Mouse (Mus musculus): ENCODE measurements at regions not wholly inside any gene's neighbourhood (a gene's known extent, or its start where the extent isn't known, plus 50 kb on each side); places are given as distances from the start of the nearest gene placed in this dataset.

DNA sequence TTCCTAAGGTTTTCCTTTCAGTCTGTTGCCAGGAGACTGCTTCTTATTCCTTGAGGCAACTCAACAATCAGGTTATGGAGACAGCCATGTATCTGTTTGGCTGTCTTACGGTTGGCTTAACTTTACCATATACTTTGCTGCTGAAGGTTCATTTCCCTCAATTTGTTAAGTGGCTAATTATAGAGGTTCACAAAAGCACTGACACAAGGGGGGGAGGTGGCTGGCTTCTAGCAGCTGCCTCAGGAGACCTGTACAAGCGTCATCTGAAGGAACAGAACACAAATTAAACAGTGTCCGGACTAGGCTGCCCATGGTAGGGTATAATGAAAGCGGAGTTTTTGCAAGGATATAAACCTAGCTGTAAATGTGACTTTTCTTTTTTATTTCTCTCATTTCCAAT, 305.0 kb upstream of the Rnf219 start:
- DNase-seq (ENCODE audit: low spot score), result no peak

DNA sequence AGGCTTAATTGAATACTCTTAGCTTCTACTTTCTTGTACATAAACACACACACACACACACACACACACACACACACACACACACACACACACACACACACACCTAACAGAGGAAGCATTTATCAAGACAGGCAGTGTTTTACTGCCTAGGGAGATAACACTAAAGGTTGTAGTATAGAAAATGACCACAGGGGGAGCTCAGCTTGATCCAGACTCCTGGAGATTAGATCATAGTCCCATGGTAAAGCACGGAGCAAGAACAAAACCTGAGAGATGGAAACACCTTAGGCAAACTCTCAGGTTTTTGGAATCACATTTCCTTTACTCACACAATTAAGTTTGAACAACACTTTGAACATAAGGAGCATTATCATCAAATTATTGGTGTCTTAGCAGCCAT, 302.5 kb upstream of the Rnf219 start:
- DNase-seq (ENCODE audit: low spot score), result no peak

DNA sequence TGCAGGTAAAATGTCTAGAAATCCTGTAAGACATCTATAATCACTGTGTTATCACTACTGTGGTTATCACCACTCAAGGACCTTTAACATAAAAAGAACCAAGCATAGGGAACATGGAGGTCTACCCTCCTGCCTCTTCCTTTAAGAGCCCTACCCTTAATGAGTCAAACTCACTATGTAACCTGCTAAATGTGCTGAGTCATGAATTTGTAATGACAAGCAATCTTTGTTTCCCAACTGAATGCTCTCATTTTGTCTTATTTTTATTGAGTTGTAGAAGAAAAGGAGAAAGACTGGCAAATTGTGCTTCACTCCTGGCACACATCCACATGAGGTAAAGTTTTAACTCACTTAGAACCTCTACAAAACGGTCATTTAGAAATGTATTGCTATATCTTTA, 301.8 kb upstream of the Rnf219 start:
- DNase-seq (ENCODE audit: low spot score), result no peak

DNA sequence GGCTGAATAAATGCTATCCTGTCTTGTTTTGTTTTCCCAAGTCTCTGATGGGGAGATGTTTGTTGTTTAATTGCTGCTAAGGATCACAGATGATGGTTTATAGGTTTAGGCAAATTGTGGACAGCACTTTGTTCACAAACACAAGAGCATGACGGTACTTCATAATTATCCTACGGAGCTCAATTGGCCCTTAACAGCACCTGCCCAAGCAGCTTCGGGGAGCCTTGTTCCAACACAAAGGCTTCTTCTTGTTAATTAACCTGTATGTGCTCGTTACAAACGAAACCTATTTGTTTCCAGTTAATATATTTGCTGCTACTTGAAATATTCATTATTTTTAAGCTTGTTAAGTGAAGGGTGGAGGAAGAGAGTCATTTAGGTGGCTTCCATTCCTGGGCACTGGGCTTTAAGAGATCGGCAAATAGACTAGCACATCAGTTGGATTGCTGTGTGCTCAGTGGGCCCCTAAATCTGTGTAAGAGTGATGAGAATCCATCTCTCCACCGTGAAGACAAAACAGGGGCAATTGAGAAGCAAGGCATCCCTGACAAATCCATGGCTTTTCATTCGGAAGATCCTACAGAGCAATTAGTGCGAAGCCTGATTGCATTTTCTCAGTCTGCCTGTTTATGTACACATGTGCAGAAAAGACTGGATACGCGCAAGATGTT, 299.6 kb upstream of the Rnf219 start:
- DNase-seq (ENCODE audit: low spot score), result no peak

DNA sequence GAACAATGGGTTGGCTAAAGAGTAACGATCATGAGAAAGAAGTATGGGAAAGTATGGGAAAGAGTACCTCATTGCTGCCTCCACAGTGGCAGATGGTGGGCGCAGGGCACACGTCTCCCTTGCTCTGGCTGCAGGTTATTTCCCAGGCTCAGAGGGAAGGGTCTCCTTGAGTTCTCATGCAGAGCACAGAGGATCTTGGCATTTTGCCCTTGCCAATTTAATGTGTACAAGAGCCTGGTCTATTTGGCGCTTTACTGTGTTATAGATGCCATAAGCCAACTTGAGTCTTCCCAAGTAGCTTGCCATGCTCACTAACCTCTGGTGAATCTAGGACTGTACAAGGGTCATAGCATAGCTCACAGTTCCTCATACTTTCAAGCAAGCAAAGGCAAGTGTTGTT, 296.7 kb upstream of the Rnf219 start:
- no peak for DNase-seq (ENCODE audit: low spot score)

DNA sequence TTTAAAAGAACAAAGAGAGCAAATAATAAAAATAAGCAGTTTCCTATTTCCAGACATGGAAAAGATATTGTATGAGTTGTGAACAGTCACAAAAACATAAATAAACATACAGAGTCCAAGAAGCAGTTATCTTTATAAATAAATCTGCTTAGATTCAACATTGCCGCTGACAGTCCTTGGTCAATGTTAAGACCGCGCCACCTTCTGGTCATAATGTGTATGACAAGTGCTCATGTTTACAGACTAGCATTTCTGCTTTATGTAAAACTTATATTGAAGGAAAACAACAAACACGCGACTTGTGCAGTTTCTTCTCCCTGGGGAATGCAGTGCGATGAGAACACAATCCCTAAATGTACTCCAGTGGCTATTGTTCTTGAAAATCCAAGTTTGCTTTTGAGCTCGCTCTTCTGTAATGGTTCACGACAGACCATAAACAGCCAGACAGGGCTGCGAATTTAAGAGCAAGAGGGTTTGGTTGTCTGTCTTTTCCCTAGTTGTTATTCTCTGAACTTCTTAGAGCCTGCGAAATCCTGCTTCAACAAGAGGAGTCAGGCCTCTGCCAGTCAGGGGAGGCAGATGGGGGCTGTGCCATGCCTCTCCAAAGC, 291.6 kb upstream of the Rnf219 start:
- peak; percentile 60 for DNase-seq (ENCODE audit: low spot score)

DNA sequence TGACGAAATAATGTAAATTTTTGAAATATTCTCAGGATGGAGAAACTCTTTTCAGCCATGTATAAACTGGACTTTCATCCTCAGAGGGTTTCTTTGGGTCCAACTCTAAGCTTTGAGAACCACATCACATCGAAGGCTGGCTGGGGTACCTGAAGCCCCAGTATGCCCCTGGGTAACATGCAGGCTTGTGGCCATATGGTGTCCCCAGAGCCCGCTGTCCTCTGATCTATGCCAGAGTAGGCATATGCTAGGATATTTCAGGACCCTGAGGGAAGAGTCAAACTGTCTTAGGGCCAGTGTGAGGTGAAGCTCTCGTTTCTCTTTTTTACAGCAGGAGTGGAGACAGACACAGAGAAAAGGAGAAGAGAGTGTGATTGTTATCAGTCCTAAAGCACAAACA, 289.6 kb upstream of the Rnf219 start:
- DNase-seq (ENCODE audit: low spot score), result no peak

DNA sequence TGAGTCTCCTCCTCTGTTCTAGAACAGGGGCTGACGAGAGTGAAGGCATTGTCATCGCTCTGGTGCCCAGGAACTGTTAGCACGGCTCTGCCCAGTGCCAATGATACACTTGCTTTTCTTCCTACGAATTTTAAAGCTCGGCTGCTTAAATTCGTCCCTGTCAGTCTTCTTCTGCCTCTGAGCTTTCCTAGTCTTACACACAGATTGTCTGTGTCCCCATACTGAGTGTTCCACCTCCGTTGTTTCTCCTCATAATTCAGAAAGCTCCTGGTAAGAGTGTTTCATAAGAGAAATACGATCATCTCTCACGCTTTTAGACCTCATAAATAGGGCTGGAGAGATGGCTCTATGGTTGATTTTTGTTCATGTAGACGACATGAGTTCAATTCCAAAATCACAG, 282.9 kb upstream of the Rnf219 start:
- DNase-seq (ENCODE audit: low spot score), result no peak

DNA sequence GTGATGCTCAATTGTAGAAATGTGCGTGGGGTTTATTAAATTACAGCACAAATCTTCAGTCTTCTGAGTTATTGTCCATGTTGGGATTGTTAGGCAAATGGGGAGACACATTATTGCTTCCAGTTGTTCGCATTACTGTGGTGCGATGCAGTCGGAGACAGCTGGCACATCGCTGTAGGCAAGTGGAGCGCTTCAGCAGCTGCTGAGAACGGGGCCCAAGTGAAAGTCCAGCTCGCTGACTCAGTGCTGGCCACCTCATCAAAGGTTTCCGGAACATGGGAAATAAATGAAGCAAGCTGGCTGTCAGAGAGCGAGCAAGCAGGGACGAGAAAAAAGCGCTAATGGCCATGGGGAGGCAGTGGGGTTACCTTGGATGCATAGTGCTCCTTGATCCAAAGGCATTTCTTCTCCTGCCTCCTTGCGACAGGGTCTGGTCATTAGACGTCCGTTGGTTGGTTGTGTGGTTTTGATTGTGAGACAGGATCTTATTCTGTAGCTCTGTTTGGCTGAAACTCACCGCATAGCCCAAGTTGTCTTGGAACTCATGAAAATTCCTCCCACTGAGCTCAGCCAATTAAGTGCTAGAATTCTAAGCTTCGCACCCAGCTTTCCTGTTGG, 274.0 kb upstream of the Rnf219 start:
- no peak for DNase-seq (ENCODE audit: low spot score)

DNA sequence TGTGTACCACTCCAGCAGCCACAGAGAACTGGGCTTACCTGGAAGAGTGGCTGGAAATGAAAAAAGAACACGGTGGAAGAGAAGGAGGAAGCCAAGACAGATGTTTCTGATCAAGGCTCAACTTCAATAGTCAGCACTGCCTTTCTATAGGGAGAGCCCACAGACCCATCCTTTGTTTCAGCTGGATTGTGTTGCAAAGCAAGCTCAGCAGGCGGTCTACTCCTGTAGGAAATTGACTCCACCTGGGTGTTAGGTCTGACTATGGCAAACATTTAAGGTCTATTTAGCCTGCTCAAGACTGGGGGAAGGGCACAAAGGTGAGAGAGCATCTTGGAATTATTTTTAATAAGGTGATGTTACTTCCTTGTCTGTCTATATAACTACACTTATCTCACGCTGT, 266.9 kb upstream of the Rnf219 start:
- DNase-seq (ENCODE audit: low spot score), result no peak

DNA sequence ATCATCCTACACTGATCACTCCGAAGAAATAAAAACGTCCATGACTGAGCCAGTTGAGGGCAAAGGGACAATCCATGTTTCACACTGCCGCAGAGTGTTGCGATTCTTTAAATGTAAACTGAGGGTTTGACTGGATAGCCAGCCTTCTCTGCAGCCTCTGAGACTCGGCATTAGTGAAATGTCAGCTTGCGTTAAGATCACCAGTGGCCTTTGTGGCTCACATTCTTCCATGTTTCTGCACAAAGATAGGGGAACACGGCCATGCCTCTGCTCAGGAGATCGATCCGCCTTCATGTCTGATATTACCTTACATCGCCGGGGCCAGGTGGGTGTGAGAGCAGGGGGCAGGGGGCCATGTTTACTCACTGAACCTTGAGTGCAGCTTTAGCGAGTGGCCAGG, 262.6 kb upstream of the Rnf219 start:
- DNase-seq (ENCODE audit: low spot score), result no peak

DNA sequence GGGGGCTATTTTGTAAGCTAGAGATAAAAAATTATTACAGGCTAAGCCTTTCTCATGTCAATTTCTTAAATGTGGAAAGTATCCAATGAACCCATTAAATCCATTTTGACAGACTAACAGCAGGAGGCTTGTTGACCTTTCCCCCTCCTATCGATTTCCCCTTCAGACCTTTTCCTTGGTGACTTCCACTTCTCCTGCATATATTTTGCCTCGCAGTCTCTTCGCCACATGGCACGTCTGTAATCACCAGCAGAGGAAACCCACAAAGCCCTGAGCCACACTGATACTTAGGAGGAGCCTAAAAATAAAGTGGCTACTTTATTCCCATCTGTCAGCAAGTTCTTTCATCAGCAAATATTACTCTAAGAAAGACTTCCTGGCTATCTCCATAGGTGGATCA, 247.5 kb upstream of the Rnf219 start:
- no peak for DNase-seq (ENCODE audit: low spot score)

DNA sequence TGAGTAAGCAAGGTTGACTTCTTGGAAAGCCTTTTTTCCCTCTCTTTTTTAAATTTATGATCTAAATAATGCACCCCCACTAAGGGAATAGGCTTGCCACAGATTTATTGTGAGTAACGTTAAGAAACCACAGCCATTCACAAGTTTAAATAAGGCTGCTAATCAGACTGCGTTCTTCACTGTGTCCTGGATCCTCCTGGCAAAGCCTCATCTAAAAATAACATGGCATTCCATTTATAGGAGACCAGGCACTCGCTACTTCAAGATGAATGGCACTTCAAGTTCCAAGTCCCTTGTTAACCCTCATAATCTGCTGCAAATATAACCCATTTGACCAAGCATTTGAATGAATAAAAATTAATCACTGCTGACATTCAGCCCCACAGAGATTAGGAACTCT, 211.8 kb upstream of the Rnf219 start:
- DNase-seq (ENCODE audit: low spot score), result no peak

DNA sequence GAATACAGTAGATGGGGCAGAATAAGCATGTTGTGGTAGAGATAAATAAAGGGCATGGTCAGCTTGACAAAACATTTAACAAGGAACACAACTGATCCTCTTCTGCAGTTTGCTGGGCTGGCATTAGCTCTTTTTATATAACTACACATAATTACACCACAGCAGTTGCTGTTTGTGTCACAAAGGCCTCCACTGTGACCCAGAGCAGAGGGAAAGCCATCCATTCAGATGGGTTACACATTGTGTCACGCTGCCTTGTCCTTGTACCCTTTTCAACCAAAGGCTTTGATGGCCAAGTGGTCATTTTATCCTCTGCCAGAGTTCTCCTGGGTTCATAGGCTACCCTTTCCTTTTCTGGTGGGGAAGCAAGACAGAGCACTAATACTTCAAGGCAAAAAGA, 209.6 kb upstream of the Rnf219 start:
- DNase-seq (ENCODE audit: low spot score), result no peak

DNA sequence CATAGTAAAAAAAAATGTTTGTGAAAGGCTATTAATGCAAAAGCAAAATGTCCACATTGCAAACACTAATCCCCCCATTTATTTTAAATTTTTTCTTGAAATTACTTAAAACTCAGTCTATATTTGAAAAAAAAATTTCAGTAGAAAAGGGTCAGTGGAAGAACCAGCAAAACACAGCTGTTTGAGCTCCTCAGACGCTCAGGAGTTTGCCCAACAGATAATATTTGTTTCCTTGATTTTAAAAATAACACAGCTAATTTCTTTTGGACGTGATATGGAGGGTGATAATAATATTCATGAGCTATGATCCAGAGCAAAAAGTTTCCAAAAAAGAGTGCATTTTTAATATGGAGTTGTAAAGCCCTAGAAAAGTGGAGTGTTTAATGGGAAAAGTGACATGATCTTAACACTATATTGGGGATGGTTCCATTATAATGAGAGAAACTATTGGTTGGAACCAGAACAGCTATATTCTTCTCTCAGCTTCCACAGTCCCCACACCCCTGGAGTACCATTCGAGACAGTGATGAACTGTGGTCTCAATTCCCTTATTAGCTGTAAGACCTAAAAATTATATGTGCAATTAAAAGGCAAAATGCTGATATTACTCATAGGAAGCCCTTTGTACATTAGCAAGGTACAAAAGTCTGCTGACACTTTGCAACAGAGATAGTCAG, 209.0 kb upstream of the Rnf219 start:
- DNase-seq (ENCODE audit: low spot score), result no peak

DNA sequence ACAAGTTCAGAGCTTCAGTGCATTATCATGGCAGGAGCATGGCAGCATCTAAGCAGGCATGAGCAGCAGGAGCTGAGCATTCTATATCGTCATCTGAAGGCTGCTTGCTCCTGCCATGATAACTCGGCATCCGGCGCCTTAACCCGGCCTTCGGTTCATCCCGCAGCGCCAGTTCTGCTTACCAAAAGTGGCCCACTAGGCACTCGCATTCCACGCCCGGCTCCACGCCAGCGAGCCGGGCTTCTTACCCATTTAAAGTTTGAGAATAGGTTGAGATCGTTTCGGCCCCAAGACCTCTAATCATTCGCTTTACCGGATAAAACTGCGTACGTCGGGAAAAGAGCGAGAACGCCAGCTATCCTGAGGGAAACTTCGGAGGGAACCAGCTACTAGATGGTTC, 193.2 kb upstream of the Rnf219 start:
- DNase-seq (ENCODE audit: low spot score), result peak; percentile 82

DNA sequence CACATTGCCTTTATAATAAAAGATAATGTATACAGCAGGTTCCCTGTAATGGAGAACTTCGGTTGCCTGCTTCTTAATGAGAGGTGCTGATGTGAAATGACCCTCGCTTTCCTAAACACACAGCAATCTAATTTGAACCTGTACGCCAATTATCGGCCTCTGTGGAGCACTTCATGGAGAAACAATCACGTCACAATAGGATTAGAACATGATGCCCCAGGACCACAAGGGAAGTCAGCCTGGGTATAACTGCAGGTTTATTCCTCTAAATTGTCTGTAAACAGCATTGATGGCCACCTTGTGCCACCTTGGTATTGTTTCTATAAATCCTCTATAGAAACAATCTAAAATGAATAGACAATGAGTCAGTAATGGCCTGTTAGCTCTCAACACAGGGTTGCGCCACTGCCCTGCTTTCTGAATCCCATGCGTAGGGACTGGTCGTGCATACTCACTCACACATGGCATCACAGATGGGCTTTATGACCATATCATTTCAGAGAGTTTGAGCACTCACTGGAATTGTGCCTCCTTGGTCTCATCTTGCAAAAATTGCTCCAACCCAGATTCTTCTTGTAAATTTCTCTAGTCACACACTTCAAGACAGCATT, 179.9 kb upstream of the Rnf219 start:
- no peak for DNase-seq (ENCODE audit: low spot score)

DNA sequence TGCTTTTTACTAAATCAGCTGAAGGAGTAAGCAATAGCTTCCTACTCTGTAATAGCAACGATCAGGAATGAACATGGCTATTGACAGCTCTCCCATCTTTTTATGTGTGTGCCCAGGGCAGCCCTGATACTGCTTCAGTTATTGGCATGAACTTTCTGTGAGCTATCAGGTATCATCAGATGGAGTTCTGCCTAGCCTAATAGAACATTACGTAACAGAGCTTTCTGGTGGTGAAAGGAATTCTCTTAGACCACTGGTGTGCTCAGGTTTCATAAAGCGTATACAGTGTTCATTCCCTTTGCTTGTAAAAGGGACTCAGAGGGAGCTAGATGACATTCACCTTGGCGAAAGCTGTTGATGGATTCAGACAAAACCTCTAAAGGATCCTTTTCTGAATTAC, 176.5 kb upstream of the Rnf219 start:
- no peak for DNase-seq (ENCODE audit: low spot score)

DNA sequence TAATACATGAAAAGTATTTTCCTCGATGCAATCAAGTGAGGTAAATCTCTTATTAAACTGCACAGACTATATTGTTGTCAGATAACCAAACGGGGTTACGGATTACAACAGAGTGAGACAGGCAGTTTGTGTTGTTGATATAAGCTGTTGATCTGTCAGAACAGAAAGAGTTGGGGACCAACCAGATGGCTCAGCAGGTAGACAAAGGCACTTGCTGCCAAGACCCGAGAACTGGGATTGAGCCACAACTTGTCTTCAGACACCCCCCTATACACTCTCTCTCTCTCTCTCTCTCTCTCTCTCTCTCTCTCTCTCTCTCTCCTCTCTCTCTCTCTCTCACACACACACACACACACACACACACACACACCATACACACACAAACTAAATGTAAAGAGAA, 172.7 kb upstream of the Rnf219 start:
- no peak for DNase-seq (ENCODE audit: low spot score)

DNA sequence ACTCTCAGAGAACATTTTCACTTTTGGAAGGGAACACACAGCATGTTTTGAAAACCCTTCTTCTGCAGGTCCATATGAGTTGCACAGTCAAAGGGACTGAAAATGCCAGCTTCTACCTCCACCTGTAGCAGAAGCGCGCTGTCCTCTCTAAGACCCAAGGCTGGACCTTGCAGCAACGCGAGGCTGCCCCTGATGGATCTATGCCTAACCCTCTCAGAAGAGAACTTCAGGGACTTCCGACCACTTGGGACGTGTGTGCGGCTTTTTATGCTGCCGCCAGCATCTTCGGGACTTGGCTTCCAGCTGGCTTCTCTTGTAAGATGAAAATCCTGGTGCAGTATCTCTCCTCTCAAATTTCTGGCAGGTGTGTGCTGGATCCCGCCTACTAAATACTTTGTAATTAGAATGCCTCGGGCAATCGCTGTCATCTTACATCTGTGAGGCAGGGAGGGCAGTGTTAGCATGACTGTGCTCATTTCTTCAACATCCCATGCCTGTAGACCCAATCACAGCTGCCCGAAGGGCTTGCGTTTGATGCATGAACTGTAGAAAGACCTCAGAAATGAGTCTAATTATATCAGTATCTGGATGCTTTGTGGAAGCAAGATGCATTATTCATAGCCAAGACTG, 171.8 kb upstream of the Rnf219 start:
- no peak for DNase-seq (ENCODE audit: low spot score)

DNA sequence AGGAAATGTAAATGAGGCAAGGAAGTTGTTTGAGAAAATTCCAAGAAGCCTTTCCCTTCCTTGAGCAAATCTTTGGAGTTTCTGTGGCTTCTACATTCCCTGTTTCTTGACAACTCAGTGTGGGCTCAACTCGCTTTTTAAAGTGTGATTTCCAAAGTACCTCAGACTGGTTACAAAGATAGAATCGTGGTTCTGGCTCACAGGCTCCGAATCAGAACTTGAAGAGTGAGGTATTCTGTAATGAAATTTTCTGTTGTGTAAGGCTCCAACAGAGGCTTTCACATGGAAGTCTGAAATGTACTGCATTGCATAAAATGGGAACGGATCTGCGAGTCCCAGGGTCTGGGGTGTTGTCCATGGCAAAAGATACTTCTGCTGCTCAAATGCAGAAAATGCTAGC, 170.2 kb upstream of the Rnf219 start:
- no peak for DNase-seq (ENCODE audit: low spot score)

DNA sequence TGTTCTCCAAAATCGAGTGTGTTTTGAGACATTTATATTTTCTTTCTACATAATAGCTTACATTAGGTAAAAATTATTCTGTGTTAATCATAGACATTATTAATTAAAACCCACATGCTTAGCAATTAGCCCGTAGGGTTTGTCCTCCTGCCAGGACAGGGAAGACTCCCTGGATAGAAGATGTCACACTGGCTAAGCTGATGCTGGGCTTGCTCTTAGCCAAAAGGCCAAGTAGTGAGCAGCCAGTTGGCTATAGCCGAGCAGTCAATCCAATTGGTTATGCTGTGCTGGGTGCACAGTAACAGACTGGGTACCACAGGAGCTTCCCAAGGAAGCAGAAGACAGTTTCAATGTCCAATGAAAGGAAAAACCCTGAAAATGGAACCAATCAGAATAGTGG, 166.0 kb upstream of the Rnf219 start:
- DNase-seq (ENCODE audit: low spot score), result no peak

DNA sequence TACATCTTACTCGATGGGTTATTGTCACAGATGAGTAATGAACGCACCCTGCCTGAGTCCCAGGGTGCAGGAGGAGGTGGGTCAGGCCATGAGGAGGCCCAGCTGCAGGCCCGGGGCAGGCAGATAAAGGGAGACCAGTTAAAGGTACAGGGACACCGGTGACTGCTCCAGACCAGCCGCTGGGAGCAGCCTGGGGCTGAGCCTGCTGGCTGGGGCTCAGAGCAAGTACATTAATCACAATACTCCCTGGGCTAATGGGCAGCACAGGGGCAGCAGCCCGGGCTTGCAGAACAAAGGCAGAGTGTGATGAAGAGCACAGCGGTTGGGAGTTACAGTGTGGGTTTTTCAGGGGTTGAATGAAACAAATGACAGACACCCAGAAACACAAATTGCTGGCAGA, 154.4 kb upstream of the Rnf219 start:
- DNase-seq (ENCODE audit: low spot score), result no peak
